In genomic region chr17:44545141-44545813, GRCm38 (mm10) we compare ENCODE assay signal across 16 mouse cellular contexts.
A peak's percentile ranks its signal among the peaks of the same experiment; 100 is the strongest.
DNase-seq lines count a peak whose midpoint lies in the region; ATAC-seq lines count a peak whose summit lies in the region.
"Had no signal": no experiment of that assay in that cellular context is flagged by ENCODE, and none has a peak within 500 bp of the region (broad histone marks: within the 10 kb centered on the region; RNA-seq: fewer than 3 reads in every experiment).

No protein-coding gene starts in this region.

- H3K4me2 ChIP-seq in heart, embryonic 12.5 days, result peak overlapping the region; percentile 18
- H3K4me2 ChIP-seq: forebrain, embryonic 12.5 days; hindbrain, embryonic 15.5 days; kidney, embryonic 15.5 days; midbrain, embryonic 11.5 days had no signal

- no peaks in the 10 kb centered on the region for H3K36me3 ChIP-seq in heart, embryonic 12.5 days
- H3K36me3 ChIP-seq: forebrain, embryonic 12.5 days; hindbrain, embryonic 15.5 days; kidney, embryonic 15.5 days had no signal

- WGBS in heart, embryonic 12.5 days, result 43% methylated on average over 14 of the region's 14 CpGs

- H3K4me3 ChIP-seq in heart, embryonic 12.5 days, result no peak overlapping the region
- H3K4me3 ChIP-seq: forebrain, embryonic 12.5 days; hindbrain, embryonic 15.5 days; kidney, embryonic 15.5 days had no signal

- ATAC-seq in heart, embryonic 12.5 days (ENCODE audit: insufficient number of reproducible peaks, low FRiP score), result no peak
- peak; percentile 65 for ATAC-seq in granulocyte monocyte progenitor cell, adult 5-6 weeks (replicated peaks; ENCODE audit: poor library complexity, severe bottlenecking)
- ATAC-seq: intestine, embryonic 16.5 days had no signal

- no peak overlapping the region for H3K9ac ChIP-seq in heart, embryonic 12.5 days
- H3K9ac ChIP-seq: forebrain, embryonic 12.5 days; hindbrain, embryonic 15.5 days; kidney, embryonic 15.5 days; liver, embryonic 14.5 days had no signal

- H3K4me1 ChIP-seq in heart, embryonic 12.5 days (replicated peaks), result peaks cover 11% of the 10 kb centered on the region
- H3K4me1 ChIP-seq: forebrain, embryonic 12.5 days; kidney, embryonic 15.5 days had no signal

- H3K9me3 ChIP-seq in heart, embryonic 12.5 days (replicated peaks), result no peaks in the 10 kb centered on the region
- H3K9me3 ChIP-seq: forebrain, embryonic 12.5 days; hindbrain, embryonic 15.5 days; kidney, embryonic 15.5 days had no signal

- no peak overlapping the region for H3K27ac ChIP-seq in heart, embryonic 12.5 days (ENCODE audit: poor library complexity, severe bottlenecking)
- H3K27ac ChIP-seq: forebrain, embryonic 12.5 days; hindbrain, embryonic 15.5 days; kidney, embryonic 15.5 days; liver, embryonic 14.5 days had no signal

- peaks cover 28% of the 10 kb centered on the region for H3K27me3 ChIP-seq in heart, embryonic 12.5 days (replicated peaks)
- H3K27me3 ChIP-seq: forebrain, embryonic 12.5 days; hindbrain, embryonic 15.5 days had no signal

- no peak for DNase-seq in heart, postnatal 4 days
- DNase-seq in retina, embryonic 14.5 days (ENCODE audit: low spot score), result peak; percentile 2
- no peak for DNase-seq in retina, postnatal 1 day
- no peak for DNase-seq in layer of hippocampus, postnatal 36 days
- no peak for DNase-seq in thymus, postnatal 14 days
- DNase-seq: cerebellum, adult 9-11 months; heart, postnatal 14 days; lung, postnatal 14 days had no signal
